Mouse (Mus musculus): ENCODE data around the gene Decr2. TPM values are rescaled to one million over a fixed set of nuclear protein-coding genes. Genes with fewer than 3 reads are reported as not detected.

The Decr2 gene
- 29.0 and 30.7 TPM in 2 replicates for polyA plus RNA-seq (2012; ENCODE audit: insufficient read depth, insufficient read length, missing spikeins)

- peak; percentile 94 for TF ChIP-seq CTCF (IDR thresholded peaks at IDR 0.05; ENCODE audit: low read depth, low read length)
- TF ChIP-seq POLR2A (IDR thresholded peaks at IDR 0.05; ENCODE audit: borderline replicate concordance, low read depth, low read length): 0 out of 2 replicates have a peak, but pooled peaks have one; percentile 18
- H3K27ac ChIP-seq (ENCODE audit: insufficient read depth, low read depth, low read length): peak within 1 kb of the TSS; percentile 53
- H3K4me1 ChIP-seq (ENCODE audit: control insufficient read depth, insufficient read depth, low read length): peaks cover 3% of the 10 kb centered on the region; the same call in 1 of the 2 replicates
- H3K4me3 ChIP-seq (ENCODE audit: insufficient read depth, low read length): peak within 1 kb of the TSS; percentile 95
Measured at GRCm38 (mm10) chr17:26089905-26090632, at the start of gene Decr2. Decr2 (minus strand) TSS chr17:26090337.

DNA sequence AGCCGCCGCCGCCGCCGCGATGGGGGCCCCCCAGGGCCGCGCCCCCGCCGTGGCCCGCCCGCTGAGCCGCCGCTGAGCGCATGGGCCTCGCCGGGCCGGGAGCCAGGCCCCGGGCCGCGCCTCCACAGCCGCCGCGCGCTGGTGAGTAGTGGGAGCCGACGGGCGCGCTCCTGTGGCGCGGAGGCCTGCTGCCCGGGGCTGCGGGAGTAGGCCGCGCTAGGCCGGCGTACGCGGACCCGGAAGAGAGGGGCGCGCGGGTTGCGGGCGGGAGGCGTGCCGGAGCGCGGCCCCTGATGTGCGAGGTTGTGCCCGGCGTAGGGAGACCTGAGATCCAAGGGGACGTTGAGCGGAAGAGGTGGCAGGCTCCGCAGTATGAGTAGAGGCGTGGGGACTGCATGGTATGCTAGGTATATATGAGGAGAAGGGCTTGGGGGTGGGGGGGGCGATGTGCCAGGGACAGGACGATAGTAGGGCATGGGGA lies 48.8 kb upstream of the Decr2 start:
- Histone ChIP-seq H3K4me3 (ENCODE audit: insufficient read depth, low read length) (peak overlapping the region; percentile 77), H3K27ac (ENCODE audit: insufficient read depth, low read depth, low read length) (peak overlapping the region; percentile 66), H3K4me1 (ENCODE audit: control insufficient read depth, insufficient read depth, low read length) (peaks cover 10% of the 10 kb centered on the region; the same call in 1 of the 2 replicates)
- TF ChIP-seq CTCF (IDR thresholded peaks at IDR 0.05; ENCODE audit: low read depth, low read length) (no peak), POLR2A (IDR thresholded peaks at IDR 0.05; ENCODE audit: borderline replicate concordance, low read depth, low read length) (no peak)

- peak within 1 kb of the TSS; percentile 77 for H3K4me3 ChIP-seq (ENCODE audit: insufficient read depth, low read length)
- H3K27ac ChIP-seq (ENCODE audit: insufficient read depth, low read depth, low read length): peak within 1 kb of the TSS; percentile 66
- TF ChIP-seq POLR2A (IDR thresholded peaks at IDR 0.05; ENCODE audit: borderline replicate concordance, low read depth, low read length) (no peak), CTCF (IDR thresholded peaks at IDR 0.05; ENCODE audit: low read depth, low read length) (no peak)
- peaks cover 10% of the 10 kb centered on the region; the same call in 1 of the 2 replicates for H3K4me1 ChIP-seq (ENCODE audit: control insufficient read depth, insufficient read depth, low read length)
Measured at GRCm38 (mm10) chr17:26138239-26138836, 48.2 kb upstream of the Decr2 start, which contains the start of gene Axin1. Axin1 (plus strand) TSS chr17:26138688.

- peak overlapping the region; percentile 77 for H3K4me3 ChIP-seq (ENCODE audit: insufficient read depth, low read length)
- H3K27ac ChIP-seq (ENCODE audit: insufficient read depth, low read depth, low read length): no peak overlapping the region
- peaks cover 10% of the 10 kb centered on the region; the same call in 1 of the 2 replicates for H3K4me1 ChIP-seq (ENCODE audit: control insufficient read depth, insufficient read depth, low read length)
- no peak for TF ChIP-seq POLR2A (IDR thresholded peaks at IDR 0.05; ENCODE audit: borderline replicate concordance, low read depth, low read length)
- TF ChIP-seq CTCF (IDR thresholded peaks at IDR 0.05; ENCODE audit: low read depth, low read length): no peak
Measured at GRCm38 (mm10) chr17:26137751-26138130, 47.6 kb upstream of the Decr2 start.

DNA sequence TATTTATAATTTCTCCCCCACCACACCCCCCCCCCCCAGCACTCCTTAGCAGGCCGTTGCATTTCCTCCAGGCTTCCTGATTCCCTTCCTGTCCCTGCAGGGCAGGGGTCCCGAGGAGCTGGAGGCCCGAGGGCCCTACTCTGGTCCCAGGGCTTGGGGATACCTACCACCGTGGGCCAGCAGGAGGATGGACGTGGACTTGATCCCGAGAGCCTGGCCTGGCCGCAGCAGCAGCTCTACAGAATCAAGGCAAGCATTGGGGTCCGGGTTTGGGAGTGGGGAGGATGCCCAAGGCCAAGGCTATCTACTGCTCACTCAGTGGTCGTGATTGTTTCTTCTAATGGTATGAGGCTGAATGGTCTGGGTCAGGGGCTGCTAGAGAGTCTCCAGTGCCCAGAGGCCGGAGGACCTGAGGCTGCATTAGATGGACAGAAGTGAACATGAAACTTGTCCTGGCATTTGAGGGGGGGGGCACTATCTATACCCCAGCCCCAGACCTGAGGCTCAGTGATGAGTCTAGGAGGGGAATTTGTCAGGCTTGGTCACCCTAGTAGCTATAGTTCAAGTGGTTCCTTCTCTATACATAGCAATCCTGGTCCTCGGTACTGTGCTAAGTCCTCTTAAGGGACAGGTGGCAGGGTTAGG lies 47.1 kb upstream of the Decr2 start:
- Histone ChIP-seq H3K4me3 (ENCODE audit: insufficient read depth, low read length) (no peak overlapping the region), H3K4me1 (ENCODE audit: control insufficient read depth, insufficient read depth, low read length) (peaks cover 10% of the 10 kb centered on the region; the same call in 1 of the 2 replicates), H3K27ac (ENCODE audit: insufficient read depth, low read depth, low read length) (no peak overlapping the region)
- TF ChIP-seq CTCF (IDR thresholded peaks at IDR 0.05; ENCODE audit: low read depth, low read length) (no peak), POLR2A (IDR thresholded peaks at IDR 0.05; ENCODE audit: borderline replicate concordance, low read depth, low read length) (no peak)

DNA sequence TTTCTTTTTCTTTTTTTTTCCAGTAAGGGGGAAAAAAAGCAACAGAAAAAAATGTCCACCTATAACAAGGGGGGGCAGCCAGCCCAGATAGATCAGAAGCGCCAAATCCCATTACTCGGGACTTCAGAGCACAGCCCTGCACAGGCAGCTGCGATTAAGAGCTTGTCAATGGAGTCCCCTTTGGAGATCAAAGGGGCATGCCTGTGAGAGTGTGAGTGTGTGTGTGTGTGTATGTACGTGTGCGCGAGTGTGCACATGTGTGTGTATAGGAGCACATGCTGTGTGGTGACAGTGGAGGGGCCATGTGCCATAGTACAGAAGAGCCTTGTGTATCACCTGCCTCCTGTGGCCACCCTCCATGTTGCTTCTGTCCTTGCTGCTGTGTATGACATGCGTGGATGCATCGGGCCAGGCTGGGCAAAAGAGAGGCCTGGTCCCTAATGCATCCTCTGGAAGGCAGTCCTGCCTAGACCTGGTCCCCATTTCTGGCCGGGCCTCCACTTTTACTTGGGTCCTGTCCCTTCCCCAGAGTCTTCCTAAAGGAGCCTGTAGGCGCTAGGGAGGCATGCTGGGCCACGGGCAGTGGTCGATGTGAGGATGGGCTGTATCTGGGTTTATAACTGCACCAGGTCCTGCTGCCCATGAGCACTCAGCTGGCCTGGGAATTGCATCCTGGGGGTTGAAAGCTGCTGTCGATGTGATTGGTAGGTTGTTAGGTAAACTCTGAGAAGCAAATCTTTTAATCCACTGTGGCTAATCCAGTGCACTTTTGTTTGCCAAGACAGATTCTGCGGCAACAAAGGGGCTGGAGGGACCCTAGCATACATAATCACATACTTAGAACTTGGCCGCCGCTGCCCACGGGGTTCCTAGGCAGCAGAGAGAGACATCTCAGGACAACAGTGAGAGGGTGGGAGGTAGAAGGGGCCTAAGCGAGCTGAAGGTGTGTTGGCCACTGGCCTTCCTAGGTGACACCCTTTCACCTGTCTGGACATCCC lies 42.0 kb upstream of the Decr2 start:
- H3K4me3 ChIP-seq (ENCODE audit: insufficient read depth, low read length): no peak overlapping the region
- no peaks in the 10 kb centered on the region for H3K4me1 ChIP-seq (ENCODE audit: control insufficient read depth, insufficient read depth, low read length)
- TF ChIP-seq CTCF (IDR thresholded peaks at IDR 0.05; ENCODE audit: low read depth, low read length) (no peak), POLR2A (IDR thresholded peaks at IDR 0.05; ENCODE audit: borderline replicate concordance, low read depth, low read length) (no peak)
- no peak overlapping the region for H3K27ac ChIP-seq (ENCODE audit: insufficient read depth, low read depth, low read length)

DNA sequence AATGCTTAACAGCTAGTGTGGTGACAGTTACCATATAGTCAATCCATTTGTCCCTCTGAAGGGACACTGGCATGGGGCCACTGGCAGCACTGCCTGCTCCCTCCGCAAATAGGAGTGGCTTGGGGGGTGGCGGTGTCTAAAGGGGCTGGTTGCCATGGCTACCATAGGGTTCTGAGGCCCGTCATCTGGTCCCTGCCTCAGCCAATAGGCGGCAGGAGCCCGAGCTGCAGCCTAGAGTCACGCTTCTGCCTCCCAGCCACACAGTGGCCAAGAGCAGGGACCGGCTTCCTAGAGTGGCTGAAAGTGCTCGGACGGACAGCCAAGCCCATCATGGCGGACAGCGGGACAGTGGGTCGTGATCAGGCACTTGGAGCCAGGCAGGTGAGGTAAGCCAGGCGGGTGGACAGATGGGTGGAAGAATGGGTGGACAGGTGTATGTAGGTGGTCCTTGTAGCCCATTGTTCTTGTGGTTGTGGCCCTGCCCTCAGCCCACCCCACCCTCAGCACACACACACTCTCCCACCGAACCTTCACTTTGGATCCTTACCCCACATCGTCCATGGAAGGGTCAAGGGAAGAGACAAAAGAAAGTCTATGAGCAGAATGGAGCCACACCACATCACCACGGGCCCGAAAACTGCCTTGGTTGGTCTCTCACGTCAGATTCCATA lies 41.1 kb upstream of the Decr2 start:
- H3K27ac ChIP-seq (ENCODE audit: insufficient read depth, low read depth, low read length): no peak overlapping the region
- TF ChIP-seq CTCF (IDR thresholded peaks at IDR 0.05; ENCODE audit: low read depth, low read length): no peak
- TF ChIP-seq POLR2A (IDR thresholded peaks at IDR 0.05; ENCODE audit: borderline replicate concordance, low read depth, low read length): no peak
- no peak overlapping the region for H3K4me3 ChIP-seq (ENCODE audit: insufficient read depth, low read length)
- H3K4me1 ChIP-seq (ENCODE audit: control insufficient read depth, insufficient read depth, low read length): no peaks in the 10 kb centered on the region

DNA sequence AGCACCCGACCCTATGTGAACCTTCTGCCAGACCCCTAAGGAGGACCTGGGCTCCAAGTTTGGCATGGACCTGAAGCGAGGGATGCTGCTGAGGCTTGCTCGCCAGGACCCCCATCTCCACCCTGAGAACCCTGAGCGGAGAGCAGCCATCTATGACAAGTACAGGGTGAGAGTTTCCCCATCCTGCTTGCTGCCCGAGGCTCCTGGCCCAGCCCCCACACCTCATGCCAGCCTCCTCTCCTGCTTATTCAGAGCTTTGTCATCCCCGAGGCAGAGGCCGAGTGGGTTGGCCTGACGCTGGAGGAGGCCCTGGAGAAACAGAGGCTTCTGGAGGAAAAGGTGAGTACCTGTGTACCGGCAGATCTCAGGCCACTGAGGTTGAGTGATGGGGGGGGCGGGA lies 35.1 kb upstream of the Decr2 start:
- no peak for TF ChIP-seq POLR2A (IDR thresholded peaks at IDR 0.05; ENCODE audit: borderline replicate concordance, low read depth, low read length)
- H3K27ac ChIP-seq (ENCODE audit: insufficient read depth, low read depth, low read length): no peak overlapping the region
- no peak overlapping the region for H3K4me3 ChIP-seq (ENCODE audit: insufficient read depth, low read length)

More for the DNA sequence above, 35.1 kb upstream of the Decr2 start:
- H3K4me1 ChIP-seq (ENCODE audit: control insufficient read depth, insufficient read depth, low read length): peaks cover 4% of the 10 kb centered on the region
